Mouse (Mus musculus) brain, embryonic 14.5 days (tissue): ENCODE data around the gene Serpina16.

ENCODE experiments used
- CTCF ChIP-seq: fragments of 200-500 bp; IDR thresholded peaks from 2 replicates; pipeline ENCODE4 v1.5.1; 2012; ENCODE audit warnings: inconsistent platforms, mild to moderate bottlenecking, moderate library complexity, borderline replicate concordance; ENCODE audit not compliant: insufficient read depth, insufficient read length; ENCODE audit errors: extremely low read depth
- POLR2A ChIP-seq: fragments of 200-500 bp; IDR thresholded peaks from 2 replicates; pipeline ENCODE4 v1.6.1; 2012; ENCODE audit warnings: mild to moderate bottlenecking, inconsistent platforms, borderline replicate concordance; ENCODE audit not compliant: poor library complexity, insufficient read depth, insufficient read length, severe bottlenecking; ENCODE audit errors: extremely low read depth

- TF ChIP-seq CTCF (no peak), POLR2A (no peak)
These were observed 18.9 kb downstream of the Serpina16 start, which contains the start of gene Serpina6 for GRCm38 (mm10) chr12:103656848-103657626.
